Mouse (Mus musculus) midbrain, embryonic 11.5 days (tissue): ENCODE measurements around the gene Scaf4. TPM values are rescaled to one million over a fixed set of nuclear protein-coding genes. Genes with fewer than 3 reads are reported as not detected.
"Not testable (repeated sequence)": the region's sequence is repeated elsewhere in the genome, so short reads cannot be mapped to it uniquely, and the experiment has no call there.

ENCODE experiments used
- ATAC-seq: fragments of 200-750 bp; cut with Nextera tagmentation; 2 replicates; pipeline ENCODE4 v1.8.0; 2017; ENCODE audit warnings: moderate TSS enrichment, moderate library complexity; ENCODE audit not compliant: low FRiP score
- DNase-seq: peaks from one replicate; pipeline ENCODE4 v3.0.0; 2015; ENCODE audit warnings: low spot score; ENCODE audit errors: missing footprints
- H3K27ac ChIP-seq: fragments of 300-500 bp; sonication (generic); 2 replicates; pipeline ENCODE4 v1.5.1; 2014; ENCODE audit warnings: low read depth, low read length
- H3K27me3 ChIP-seq: fragments of 300-500 bp; sonication (generic); 2 replicates; pipeline ENCODE4 v1.6.1; 2014; ENCODE audit warnings: mild to moderate bottlenecking, low read length, moderate library complexity, mixed read lengths; ENCODE audit not compliant: control insufficient read depth, insufficient read depth
- H3K36me3 ChIP-seq: fragments of 300-500 bp; sonication (generic); 2 replicates; pipeline ENCODE4 v1.6.1; 2014; ENCODE audit warnings: mild to moderate bottlenecking, low read length, moderate library complexity, mixed read lengths; ENCODE audit not compliant: control insufficient read depth, insufficient read depth
- H3K4me1 ChIP-seq: fragments of 300-500 bp; sonication (generic); 2 replicates; pipeline ENCODE4 v1.6.1; 2014; ENCODE audit warnings: low read length; ENCODE audit not compliant: control insufficient read depth, insufficient read depth
- H3K4me2 ChIP-seq: fragments of 300-500 bp; sonication (generic); 2 replicates; pipeline ENCODE4 v1.6.1; 2014; ENCODE audit warnings: mild to moderate bottlenecking, moderate library complexity
- H3K4me3 ChIP-seq: fragments of 300-500 bp; sonication (generic); 2 replicates; pipeline ENCODE4 v1.5.1; 2014; ENCODE audit warnings: low read depth, low read length
- H3K9ac ChIP-seq: fragments of 300-500 bp; sonication (generic); 2 replicates; pipeline ENCODE4 v1.6.1; 2014; ENCODE audit warnings: low read length
- H3K9me3 ChIP-seq: fragments of 300-500 bp; sonication (generic); 2 replicates; pipeline ENCODE4 v1.6.1; 2016; ENCODE audit warnings: low read length; ENCODE audit not compliant: control insufficient read depth
- whole genome bisulfite sequencing: fragments of 180-500 bp; shearing (Covaris S2); extraction: QIAGEN DNeasy Blood & Tissue Kit; methylation state at CpG from one replicate; pipeline ENCODE4 v1.1.7; 2014; 5-methylcytosine and 5-hydroxymethylcytosine counted together
- polyA plus RNA-seq: library from polyadenylated mRNA; unstranded; fragments of >200 nt; fragmentation: Nextera tagmentation; extraction: Ambion mirVana; gene quantifications from 2 replicates; pipeline ENCODE4 v1.2.1, GENCODE M21; 2014

Gene Scaf4
- polyA plus RNA-seq, 1 experiment from 2014 or later: 31.6 TPM

DNA sequence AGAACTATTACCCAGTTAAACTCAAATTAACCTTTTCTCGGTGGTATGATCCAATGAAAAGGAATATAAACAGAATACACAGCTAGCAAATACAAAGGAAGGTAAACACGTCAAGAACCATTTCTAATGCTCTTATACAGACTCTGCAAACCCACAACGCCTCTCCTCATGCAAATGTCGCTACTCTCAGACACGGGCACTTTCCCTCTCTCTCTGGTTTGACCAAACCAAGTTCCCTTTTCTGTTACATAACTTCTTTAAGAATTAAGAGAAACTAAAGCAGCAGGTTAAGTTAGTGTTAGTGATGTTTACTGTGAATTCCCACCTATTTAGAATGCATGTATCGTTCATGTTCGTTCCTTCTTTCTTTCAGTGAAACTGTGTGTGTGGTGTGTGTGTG lies 25.4 kb downstream of the Scaf4 start:
- Histone ChIP-seq H3K4me1 (no peaks in the 10 kb centered on the region), H3K4me3 (no peak overlapping the region), H3K36me3 (peaks cover 18% of the 10 kb centered on the region; the same call in 1 of the 2 replicates), H3K9ac (no peak overlapping the region), H3K27me3 (no peaks in the 10 kb centered on the region), H3K9me3 (no peaks in the 10 kb centered on the region), H3K27ac (no peak overlapping the region), H3K4me2 (no peak overlapping the region)
- ATAC-seq: no peak
- DNase-seq: no peak
- 92% methylated on average over 7 of the region's 7 CpGs for WGBS

GRCm38 (mm10) chr16:90252521-90252920 lies 31.8 kb downstream of the Scaf4 start:
- no peak overlapping the region for H3K4me2 ChIP-seq
- no peaks in the 10 kb centered on the region for H3K9me3 ChIP-seq
- no peaks in the 10 kb centered on the region for H3K27me3 ChIP-seq
- H3K27ac ChIP-seq: no peak overlapping the region
- H3K4me1 ChIP-seq: no peaks in the 10 kb centered on the region
- 97% methylated on average over 2 of the region's 2 CpGs for WGBS
- H3K4me3 ChIP-seq: no peak overlapping the region
- ATAC-seq (no peak), DNase-seq (no peak)
- peaks cover 24% of the 10 kb centered on the region for H3K36me3 ChIP-seq
- H3K9ac ChIP-seq: no peak overlapping the region

GRCm38 (mm10) chr16:90251256-90251655 lies 33.0 kb downstream of the Scaf4 start:
- H3K4me1 ChIP-seq, H3K27me3 ChIP-seq, DNase-seq, H3K4me2 ChIP-seq, H3K27ac ChIP-seq, H3K9me3 ChIP-seq, H3K4me3 ChIP-seq, H3K9ac ChIP-seq, ATAC-seq: not testable (repeated sequence)
- H3K36me3 ChIP-seq: peaks cover 21% of the 10 kb centered on the region
- 84% methylated on average over 3 of the region's 3 CpGs for WGBS

DNA sequence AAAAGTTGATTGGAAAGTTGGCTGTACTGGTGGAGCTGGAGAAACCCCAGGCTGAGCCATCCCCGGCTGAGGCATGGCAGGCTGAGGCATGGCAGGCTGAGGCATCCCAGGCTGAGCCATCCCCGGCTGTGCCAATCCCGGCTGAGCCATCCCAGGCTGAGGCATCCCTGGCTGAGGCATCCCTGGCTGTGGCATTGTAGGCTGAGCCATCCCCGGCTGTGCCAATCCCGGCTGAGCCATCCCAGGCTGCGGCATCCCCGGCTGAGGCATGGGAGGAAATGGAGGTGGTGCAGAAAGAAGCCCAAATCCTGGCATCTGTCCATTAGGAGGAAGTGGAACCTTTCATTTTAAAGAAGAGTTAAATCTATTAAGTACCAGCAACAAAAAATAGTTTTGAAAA lies 34.2 kb downstream of the Scaf4 start:
- peaks cover 25% of the 10 kb centered on the region for H3K36me3 ChIP-seq
- 94% methylated on average over 7 of the region's 7 CpGs for WGBS
- DNase-seq (no peak), ATAC-seq (no peak)
- H3K27ac ChIP-seq: no peak overlapping the region
- H3K4me1 ChIP-seq: no peaks in the 10 kb centered on the region
- no peaks in the 10 kb centered on the region for H3K9me3 ChIP-seq
- H3K27me3 ChIP-seq: no peaks in the 10 kb centered on the region
- no peak overlapping the region for H3K9ac ChIP-seq
- no peak overlapping the region for H3K4me3 ChIP-seq
- no peak overlapping the region for H3K4me2 ChIP-seq

GRCm38 (mm10) chr16:90242426-90243304 lies 41.6 kb downstream of the Scaf4 start:
- no peaks in the 10 kb centered on the region for H3K9me3 ChIP-seq
- no peak for DNase-seq
- H3K27me3 ChIP-seq: no peaks in the 10 kb centered on the region
- ATAC-seq: 0 out of 2 replicates have a peak, but pooled peaks have one; percentile 22
- peaks cover 40% of the 10 kb centered on the region for H3K36me3 ChIP-seq
- H3K27ac ChIP-seq: no peak overlapping the region
- 77% methylated on average over 17 of the region's 17 CpGs for WGBS
- H3K9ac ChIP-seq: no peak overlapping the region
- no peak overlapping the region for H3K4me2 ChIP-seq
- no peaks in the 10 kb centered on the region for H3K4me1 ChIP-seq
- H3K4me3 ChIP-seq: no peak overlapping the region

- 88% methylated on average over 4 of the region's 4 CpGs for WGBS
- Histone ChIP-seq H3K27ac (no peak overlapping the region), H3K36me3 (peaks cover 33% of the 10 kb centered on the region), H3K27me3 (no peaks in the 10 kb centered on the region), H3K4me2 (no peak overlapping the region), H3K4me1 (no peaks in the 10 kb centered on the region), H3K9me3 (no peaks in the 10 kb centered on the region), H3K9ac (no peak overlapping the region), H3K4me3 (no peak overlapping the region)
- no peak for DNase-seq
- ATAC-seq: no peak
Measured at GRCm38 (mm10) chr16:90241875-90242274, 42.4 kb downstream of the Scaf4 start.

- H3K27me3 ChIP-seq: no peaks in the 10 kb centered on the region
- H3K4me2 ChIP-seq: no peak overlapping the region
- H3K27ac ChIP-seq: no peak overlapping the region
- ATAC-seq: no peak
- no peaks in the 10 kb centered on the region for H3K9me3 ChIP-seq
- no peak overlapping the region for H3K4me3 ChIP-seq
- peaks cover 29% of the 10 kb centered on the region for H3K36me3 ChIP-seq
- no peaks in the 10 kb centered on the region for H3K4me1 ChIP-seq
- H3K9ac ChIP-seq: no peak overlapping the region
- no peak for DNase-seq
- WGBS: 90% methylated on average over 6 of the region's 6 CpGs
Measured at GRCm38 (mm10) chr16:90239128-90239746, 45.1 kb downstream of the Scaf4 start.

DNA sequence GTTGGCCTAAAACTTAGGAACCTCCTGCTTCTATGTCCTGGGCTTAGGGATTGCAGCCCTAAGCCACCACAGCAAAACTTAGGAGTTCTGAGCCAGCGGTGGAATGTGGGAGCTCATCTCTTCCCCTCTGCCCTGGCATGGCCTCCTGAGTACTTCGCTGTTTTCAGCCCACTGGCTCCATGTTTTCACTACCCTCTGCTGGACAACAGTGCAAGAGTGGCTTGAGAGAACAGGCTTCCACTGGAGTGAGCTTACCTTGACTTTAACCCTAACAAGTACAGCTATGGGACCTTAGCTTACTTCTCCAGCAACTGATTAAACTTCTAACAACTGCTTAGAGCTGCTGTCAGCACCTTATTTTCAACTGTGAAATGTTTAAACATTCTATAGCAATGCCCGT lies 49.1 kb downstream of the Scaf4 start:
- H3K27ac ChIP-seq: no peak overlapping the region
- WGBS: 89% methylated on average over 3 of the region's 3 CpGs
- H3K36me3 ChIP-seq: peaks cover 9% of the 10 kb centered on the region; the same call in 1 of the 2 replicates
- no peaks in the 10 kb centered on the region for H3K9me3 ChIP-seq
- no peak overlapping the region for H3K4me2 ChIP-seq
- H3K27me3 ChIP-seq: no peaks in the 10 kb centered on the region
- no peak for DNase-seq
- H3K9ac ChIP-seq: no peak overlapping the region
- H3K4me1 ChIP-seq: no peaks in the 10 kb centered on the region
- no peak overlapping the region for H3K4me3 ChIP-seq
- ATAC-seq: no peak

DNA sequence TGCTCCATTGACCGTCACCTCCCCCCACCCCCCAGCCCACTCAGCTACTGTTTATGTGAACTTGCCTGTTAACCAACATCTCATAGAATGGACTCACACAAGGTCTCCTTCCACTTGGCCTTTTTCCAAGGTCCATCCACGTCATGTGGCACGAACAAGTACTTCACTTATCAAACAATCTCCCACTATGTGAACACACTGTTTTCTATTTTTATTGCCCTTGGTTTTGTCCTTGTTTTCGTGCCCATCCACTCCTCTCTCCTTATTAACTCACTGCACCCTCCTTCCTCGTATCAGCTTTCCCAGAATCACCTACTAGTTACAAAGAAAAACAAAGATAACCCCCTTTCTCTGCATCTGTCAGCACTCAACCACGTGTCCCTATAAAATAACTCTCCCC lies 49.7 kb downstream of the Scaf4 start:
- ATAC-seq (no peak), DNase-seq (peak; percentile 62)
- Histone ChIP-seq H3K27ac (no peak overlapping the region), H3K9ac (no peak overlapping the region), H3K9me3 (no peaks in the 10 kb centered on the region), H3K4me2 (no peak overlapping the region), H3K27me3 (no peaks in the 10 kb centered on the region), H3K4me3 (no peak overlapping the region), H3K4me1 (no peaks in the 10 kb centered on the region), H3K36me3 (peaks cover 12% of the 10 kb centered on the region; the same call in 1 of the 2 replicates)
- 94% methylated on average over 6 of the region's 6 CpGs for WGBS
